Mouse (Mus musculus) neural tube, embryonic 15.5 days (tissue): Measurements from ENCODE around the gene Sox8. TPM values are rescaled to one million over a fixed set of nuclear protein-coding genes. Genes with fewer than 3 reads are reported as not detected.

Experiments
- polyA plus RNA-seq: library from polyadenylated mRNA; unstranded; fragments of >200 nt; fragmentation: Nextera tagmentation; extraction: Ambion mirVana; gene quantifications from 2 replicates; pipeline ENCODE4 v1.2.1, GENCODE M21; 2015

Gene Sox8
- polyA plus RNA-seq, 1 experiment from 2014 or later = 16.0 TPM

Other genes starting within 250 kb of the Sox8 start
- gene Tpsab1, start 225.1 kb downstream of the Sox8 start, polyA plus RNA-seq = 0.19 TPM in 1 of 2 replicates, not detected in the other
- 1.2 and 1.8 TPM in 2 replicates for gene Tpsb2, start 204.4 kb downstream of the Sox8 start, polyA plus RNA-seq
- 0.34 and 0.74 TPM in 2 replicates for gene Tpsg1, start 201.4 kb downstream of the Sox8 start, polyA plus RNA-seq
- 10.1 and 10.9 TPM in 2 replicates for gene Cacna1h, start 136.9 kb downstream of the Sox8 start, polyA plus RNA-seq
- gene Tekt4, start 116.1 kb downstream of the Sox8 start, polyA plus RNA-seq = 0.67 and 0.84 TPM in 2 replicates
- 0.64 and 0.93 TPM in 2 replicates for gene Sstr5, start 73.4 kb downstream of the Sox8 start, polyA plus RNA-seq
- gene Lmf1, start 8.4 kb upstream of the Sox8 start, polyA plus RNA-seq = 26.2 and 26.9 TPM in 2 replicates
- gene Gng13, start 146.5 kb upstream of the Sox8 start, polyA plus RNA-seq = 8.0 and 8.3 TPM in 2 replicates
- 5.8 and 10.1 TPM in 2 replicates for gene Chtf18, start 156.7 kb upstream of the Sox8 start, polyA plus RNA-seq
- 29.3 and 30.3 TPM in 2 replicates for gene Rpusd1, start 157.0 kb upstream of the Sox8 start, polyA plus RNA-seq
- not detected in 2 replicates for gene Mslnl, start 165.4 kb upstream of the Sox8 start, polyA plus RNA-seq
- gene Msln, start 183.7 kb upstream of the Sox8 start, polyA plus RNA-seq = 1.4 and 2.0 TPM in 2 replicates
- gene Narfl, start 203.1 kb upstream of the Sox8 start, polyA plus RNA-seq = 26.6 and 30.6 TPM in 2 replicates
- 137 and 153 TPM in 2 replicates for gene Haghl, start 215.0 kb upstream of the Sox8 start, polyA plus RNA-seq
- 0.17 and 0.41 TPM in 2 replicates for gene Ccdc78, start 215.9 kb upstream of the Sox8 start, polyA plus RNA-seq
- 94.0 and 94.1 TPM in 2 replicates for gene Fam173a, start 222.2 kb upstream of the Sox8 start, polyA plus RNA-seq
- 3.1 TPM in 1 of 2 replicates, not detected in the other for gene AC134908.4, start 225.0 kb upstream of the Sox8 start, polyA plus RNA-seq
- gene Metrn, start 226.4 kb upstream of the Sox8 start, polyA plus RNA-seq = 72.7 and 75.2 TPM in 2 replicates
- gene Fbxl16, start 238.4 kb upstream of the Sox8 start, polyA plus RNA-seq = 31.3 and 40.9 TPM in 2 replicates